Mouse (Mus musculus) liver, adult 2 months (tissue): ENCODE measurements at regions not wholly inside any gene's neighbourhood (a gene's known extent, or its start where the extent isn't known, plus 50 kb on each side); places are given as distances from the start of the nearest gene placed in this dataset.

ENCODE experiments used
- CTCF ChIP-seq: fragments of 200-500 bp; IDR thresholded peaks from 2 replicates; pipeline ENCODE4 v1.5.1; 2011; ENCODE audit warnings: low read depth, low read length, control low read depth
- POLR2A ChIP-seq: fragments of 200-500 bp; IDR thresholded peaks from 2 replicates; pipeline ENCODE4 v1.6.1; 2011; ENCODE audit warnings: low read length, control low read depth; ENCODE audit not compliant: insufficient read depth; ENCODE audit errors: extremely low read depth

GRCm38 (mm10) chr11:19138831-19139230 is 120.0 kb upstream of the Meis1 start:
- no peak for TF ChIP-seq CTCF
- TF ChIP-seq POLR2A: no peak
